Mouse (Mus musculus) urinary bladder, adult 2 months (tissue): ENCODE data around the gene Ctla4. TPM values are rescaled to one million over a fixed set of nuclear protein-coding genes. Genes with fewer than 3 reads are reported as not detected.

Experiments
- DNase-seq: peaks from one replicate; pipeline ENCODE4 v3.0.0; 2022; ENCODE audit warnings: low spot score
- polyA plus RNA-seq: library from polyadenylated mRNA; depleted of rRNA; stranded (reverse); fragments of >200 nt; gene quantifications from 2 replicates; pipeline ENCODE4 v1.2.3, GENCODE M21; 2012

Ctla4 gene
- polyA plus RNA-seq, 1 experiment: 0.11 TPM

- no peak for DNase-seq
These were observed 33.9 kb downstream of the Ctla4 start for GRCm38 (mm10) chr1:60920493-60921355.

- DNase-seq: no peak
These were observed 42.2 kb downstream of the Ctla4 start for GRCm38 (mm10) chr1:60929036-60929435.

- DNase-seq: no peak
These were observed 43.6 kb downstream of the Ctla4 start for GRCm38 (mm10) chr1:60930397-60930796.

GRCm38 (mm10) chr1:60935968-60936581 is 49.3 kb downstream of the Ctla4 start:
- DNase-seq: no peak

- DNase-seq: no peak
These were observed 50.3 kb downstream of the Ctla4 start for GRCm38 (mm10) chr1:60936963-60937711.

GRCm38 (mm10) chr1:60938256-60938655 is 51.5 kb downstream of the Ctla4 start:
- DNase-seq: no peak

- DNase-seq: no peak
These were observed 52.2 kb downstream of the Ctla4 start for GRCm38 (mm10) chr1:60938974-60939373.

- no peak for DNase-seq
These were observed 53.2 kb downstream of the Ctla4 start for GRCm38 (mm10) chr1:60940023-60940422.

- DNase-seq: no peak
These were observed 53.8 kb downstream of the Ctla4 start for GRCm38 (mm10) chr1:60940620-60941019.

- DNase-seq: no peak
These were observed 54.6 kb downstream of the Ctla4 start for GRCm38 (mm10) chr1:60941056-60942048.

GRCm38 (mm10) chr1:60942921-60943320 is 56.1 kb downstream of the Ctla4 start:
- DNase-seq: no peak

- DNase-seq: no peak
These were observed 59.0 kb downstream of the Ctla4 start for GRCm38 (mm10) chr1:60945633-60946401.

GRCm38 (mm10) chr1:60948112-60948511 is 61.3 kb downstream of the Ctla4 start:
- DNase-seq: no peak

- no peak for DNase-seq
These were observed 66.2 kb downstream of the Ctla4 start for GRCm38 (mm10) chr1:60952958-60953357.

- no peak for DNase-seq
These were observed 66.9 kb downstream of the Ctla4 start for GRCm38 (mm10) chr1:60953686-60954085.

- no peak for DNase-seq
These were observed 68.0 kb downstream of the Ctla4 start for GRCm38 (mm10) chr1:60954759-60955158.

- no peak for DNase-seq
These were observed 68.4 kb downstream of the Ctla4 start for GRCm38 (mm10) chr1:60955186-60955585.

GRCm38 (mm10) chr1:60956196-60956595 is 69.4 kb downstream of the Ctla4 start:
- no peak for DNase-seq

GRCm38 (mm10) chr1:60958287-60958686 is 71.5 kb downstream of the Ctla4 start:
- no peak for DNase-seq

GRCm38 (mm10) chr1:60959246-60959645 is 72.4 kb downstream of the Ctla4 start:
- no peak for DNase-seq
